Mouse (Mus musculus) ES-E14 (cell line): ENCODE measurements around the gene Gdf15.

Experiments used
- CHD2 ChIP-seq: IDR thresholded peaks from 2 replicates; pipeline ENCODE4 v1.6.1; 2014; ENCODE audit warnings: mild to moderate bottlenecking, low read depth, low read length, inconsistent platforms
- ZNF384 ChIP-seq: IDR thresholded peaks from 2 replicates; pipeline ENCODE4 v1.6.1; 2012; ENCODE audit warnings: low read depth, low read length, inconsistent platforms

GRCm38 (mm10) chr8:70648164-70648442 lies 15.8 kb upstream of the Gdf15 start:
- TF ChIP-seq CHD2 (no peak), ZNF384 (no peak)
